Mouse (Mus musculus) small intestine, adult 2 months (tissue): Measurements from ENCODE around the gene Kras.

Experiments
- CTCF ChIP-seq: fragments of 200-500 bp; IDR thresholded peaks from 2 replicates; pipeline ENCODE4 v1.5.1; 2012; ENCODE audit warnings: low read depth, mild to moderate bottlenecking, control low read depth, inconsistent platforms, low read length, moderate library complexity, mixed read lengths; ENCODE audit not compliant: insufficient replicate concordance, insufficient read length; ENCODE audit errors: extremely low read depth
- POLR2A ChIP-seq: fragments of 200-500 bp; IDR thresholded peaks from 2 replicates; pipeline ENCODE4 v1.6.1; 2012; ENCODE audit warnings: low read depth, mild to moderate bottlenecking, control low read depth, inconsistent platforms, low read length, moderate library complexity

GRCm38 (mm10) chr6:145193038-145193437, 57.0 kb downstream of the Kras start:
- TF ChIP-seq CTCF (no peak), POLR2A (no peak)
